Mouse (Mus musculus): ENCODE measurements around the gene Sel1l3. TPM values are rescaled to one million over a fixed set of nuclear protein-coding genes. Genes with fewer than 3 reads are reported as not detected.

The Sel1l3 gene
- polyA plus RNA-seq, 1 experiment from 2014 or later = 11.0 TPM

DNA sequence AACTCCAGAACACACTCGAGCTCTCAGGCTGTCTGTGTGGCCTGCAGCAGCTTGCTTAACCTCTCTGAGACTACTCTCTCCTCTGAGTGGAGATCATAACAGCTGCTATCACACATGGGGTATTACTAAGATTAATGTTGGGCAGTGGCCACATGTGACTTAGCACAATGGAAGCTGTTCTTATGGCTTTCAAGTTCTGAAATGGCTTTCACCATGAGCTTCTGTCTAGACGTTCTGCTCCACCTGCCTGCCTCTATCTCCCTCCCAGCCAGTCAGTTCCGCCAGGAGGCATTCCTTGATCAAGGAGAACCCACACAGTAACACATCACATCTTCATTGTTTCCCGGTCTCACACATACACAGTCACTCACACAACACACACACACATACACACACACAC lies 3.2 kb downstream of the Sel1l3 start:
- peak overlapping the region; percentile 5; the same call in 1 of the 2 replicates for H3K4me3 ChIP-seq (ENCODE audit: low read depth, low read length)
- no peaks in the 10 kb centered on the region for H3K27me3 ChIP-seq (replicated peaks; ENCODE audit: control insufficient read depth, insufficient read depth, low read length)
- H3K9me3 ChIP-seq (replicated peaks; ENCODE audit: control insufficient read depth, low read length) = no peaks in the 10 kb centered on the region
- WGBS = 66% methylated on average over 4 of the region's 4 CpGs
- peak overlapping the region; percentile 95 for H3K4me2 ChIP-seq (ENCODE audit: low read length)
- no peaks in the 10 kb centered on the region for H3K36me3 ChIP-seq (ENCODE audit: control insufficient read depth, insufficient read depth, low read length)
- DNase-seq (ENCODE audit: low spot score) (no peak), ATAC-seq (no peak)
- H3K4me1 ChIP-seq (ENCODE audit: control insufficient read depth, insufficient read depth, low read length) = peaks cover 12% of the 10 kb centered on the region
- H3K9ac ChIP-seq (ENCODE audit: low read length) = peak overlapping the region; percentile 13; the same call in 1 of the 2 replicates
- H3K27ac ChIP-seq (ENCODE audit: low read depth, low read length) = no peak overlapping the region

DNA sequence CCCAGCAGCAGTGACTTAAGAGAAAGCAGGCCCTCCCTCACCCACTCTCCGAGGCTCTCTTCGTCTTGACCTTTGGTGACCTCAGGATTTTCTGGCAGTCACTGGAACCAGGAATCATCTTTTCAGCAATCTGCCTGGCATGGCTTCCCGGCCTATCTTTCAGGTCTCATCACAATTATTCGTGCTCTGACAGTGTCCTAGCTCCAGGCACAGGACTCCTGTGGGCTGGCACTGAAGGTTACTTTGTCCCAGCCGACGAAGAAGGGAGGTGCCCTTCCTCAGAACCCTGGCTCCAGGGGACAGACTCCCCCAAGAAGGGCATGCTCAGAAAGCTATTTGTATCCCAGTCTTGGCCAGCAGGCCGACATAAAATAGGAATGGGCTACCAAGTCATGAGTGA lies 4.0 kb downstream of the Sel1l3 start:
- no peaks in the 10 kb centered on the region for H3K9me3 ChIP-seq (replicated peaks; ENCODE audit: control insufficient read depth, low read length)
- ATAC-seq = no peak
- peak overlapping the region; percentile 95 for H3K4me2 ChIP-seq (ENCODE audit: low read length)
- H3K9ac ChIP-seq (ENCODE audit: low read length) = no peak overlapping the region
- no peaks in the 10 kb centered on the region for H3K27me3 ChIP-seq (replicated peaks; ENCODE audit: control insufficient read depth, insufficient read depth, low read length)
- DNase-seq (ENCODE audit: low spot score) = no peak
- H3K4me1 ChIP-seq (ENCODE audit: control insufficient read depth, insufficient read depth, low read length) = peaks cover 11% of the 10 kb centered on the region
- WGBS = 46% methylated on average over 7 of the region's 7 CpGs
- H3K27ac ChIP-seq (ENCODE audit: low read depth, low read length) = no peak overlapping the region
- H3K36me3 ChIP-seq (ENCODE audit: control insufficient read depth, insufficient read depth, low read length) = no peaks in the 10 kb centered on the region
- no peak overlapping the region for H3K4me3 ChIP-seq (ENCODE audit: low read depth, low read length)

DNA sequence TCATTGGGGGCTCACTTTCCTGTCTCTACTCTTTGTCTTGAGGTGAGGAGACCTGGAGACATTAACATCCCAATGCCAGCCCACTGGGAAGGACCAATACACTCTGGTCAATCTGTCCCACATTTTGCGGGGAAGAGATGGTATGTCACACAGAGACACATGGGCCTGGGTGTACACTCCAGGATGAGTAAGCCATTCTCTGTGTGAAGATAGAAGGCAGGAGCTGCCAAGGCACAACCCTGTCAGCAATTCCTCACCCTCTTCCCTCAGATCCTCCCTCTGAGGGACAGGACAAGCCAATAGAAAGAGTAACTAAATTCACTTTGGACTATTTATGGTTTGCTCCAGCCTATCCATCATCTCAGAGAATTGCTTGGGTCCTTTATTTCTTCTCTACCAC lies 5.0 kb downstream of the Sel1l3 start:
- WGBS = 85% methylated on average over 1 of the region's 1 CpGs
- no peak overlapping the region for H3K4me3 ChIP-seq (ENCODE audit: low read depth, low read length)
- no peaks in the 10 kb centered on the region for H3K9me3 ChIP-seq (replicated peaks; ENCODE audit: control insufficient read depth, low read length)
- H3K4me1 ChIP-seq (ENCODE audit: control insufficient read depth, insufficient read depth, low read length) = peaks cover 9% of the 10 kb centered on the region; the same call in 1 of the 2 replicates
- no peak for ATAC-seq
- no peaks in the 10 kb centered on the region for H3K27me3 ChIP-seq (replicated peaks; ENCODE audit: control insufficient read depth, insufficient read depth, low read length)
- no peak for DNase-seq (ENCODE audit: low spot score)
- no peaks in the 10 kb centered on the region for H3K36me3 ChIP-seq (ENCODE audit: control insufficient read depth, insufficient read depth, low read length)
- no peak overlapping the region for H3K4me2 ChIP-seq (ENCODE audit: low read length)
- H3K9ac ChIP-seq (ENCODE audit: low read length) = no peak overlapping the region
- no peak overlapping the region for H3K27ac ChIP-seq (ENCODE audit: low read depth, low read length)

DNA sequence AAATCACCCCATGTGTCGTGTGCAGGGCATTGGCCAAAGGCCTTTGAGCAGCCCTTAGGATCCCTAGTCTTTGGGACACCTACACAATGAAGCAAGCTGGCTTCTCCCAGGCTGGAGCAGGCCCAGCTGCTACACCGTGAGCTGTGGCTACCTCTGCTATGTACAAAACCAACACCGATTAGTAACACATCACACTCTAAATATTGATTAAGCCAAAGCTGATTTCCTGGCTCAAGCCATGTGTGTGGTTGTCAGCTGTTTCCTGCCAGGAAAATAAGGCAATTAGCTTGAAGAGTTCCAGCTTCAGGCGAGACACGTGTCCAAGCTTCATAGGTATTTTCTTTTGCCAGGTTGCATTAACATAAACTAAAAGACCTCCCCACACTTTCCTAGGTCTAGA lies 7.2 kb downstream of the Sel1l3 start:
- Histone ChIP-seq H3K36me3 (ENCODE audit: control insufficient read depth, insufficient read depth, low read length) (no peaks in the 10 kb centered on the region), H3K9me3 (replicated peaks; ENCODE audit: control insufficient read depth, low read length) (no peaks in the 10 kb centered on the region), H3K9ac (ENCODE audit: low read length) (no peak overlapping the region), H3K4me1 (ENCODE audit: control insufficient read depth, insufficient read depth, low read length) (peaks cover 9% of the 10 kb centered on the region; the same call in 1 of the 2 replicates), H3K4me2 (ENCODE audit: low read length) (no peak overlapping the region), H3K4me3 (ENCODE audit: low read depth, low read length) (no peak overlapping the region), H3K27ac (ENCODE audit: low read depth, low read length) (no peak overlapping the region), H3K27me3 (replicated peaks; ENCODE audit: control insufficient read depth, insufficient read depth, low read length) (no peaks in the 10 kb centered on the region)
- WGBS = 71% methylated on average over 5 of the region's 5 CpGs
- no peak for ATAC-seq
- no peak for DNase-seq (ENCODE audit: low spot score)

DNA sequence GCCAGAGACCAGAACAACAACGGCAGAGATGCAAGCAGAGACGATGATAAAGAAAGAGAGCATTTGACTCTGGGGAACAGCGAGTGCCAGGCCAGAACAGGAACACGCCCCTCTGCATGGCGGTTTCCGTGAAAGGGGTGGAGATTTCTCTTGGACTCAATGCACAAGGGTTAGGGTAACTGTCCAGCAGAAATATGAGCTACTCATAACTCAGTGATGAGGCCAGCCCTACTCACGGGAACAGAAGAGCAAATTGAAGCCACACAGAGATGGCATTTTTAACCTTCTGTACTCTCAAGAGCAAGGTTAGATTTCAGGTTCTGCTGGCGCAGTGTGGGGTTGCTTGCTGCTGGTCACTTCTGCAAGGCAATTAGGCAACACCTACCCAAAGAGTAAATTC lies 11.0 kb downstream of the Sel1l3 start:
- Histone ChIP-seq H3K4me2 (ENCODE audit: low read length) (no peak overlapping the region), H3K4me1 (ENCODE audit: control insufficient read depth, insufficient read depth, low read length) (peaks cover 14% of the 10 kb centered on the region), H3K27me3 (replicated peaks; ENCODE audit: control insufficient read depth, insufficient read depth, low read length) (no peaks in the 10 kb centered on the region), H3K9me3 (replicated peaks; ENCODE audit: control insufficient read depth, low read length) (no peaks in the 10 kb centered on the region), H3K36me3 (ENCODE audit: control insufficient read depth, insufficient read depth, low read length) (0 out of 2 replicates have a peak, but pooled peaks cover 3% of the 10 kb centered on the region), H3K27ac (ENCODE audit: low read depth, low read length) (no peak overlapping the region), H3K9ac (ENCODE audit: low read length) (no peak overlapping the region), H3K4me3 (ENCODE audit: low read depth, low read length) (no peak overlapping the region)
- no peak for ATAC-seq
- DNase-seq (ENCODE audit: low spot score) = no peak
- WGBS = 90% methylated on average over 8 of the region's 8 CpGs

DNA sequence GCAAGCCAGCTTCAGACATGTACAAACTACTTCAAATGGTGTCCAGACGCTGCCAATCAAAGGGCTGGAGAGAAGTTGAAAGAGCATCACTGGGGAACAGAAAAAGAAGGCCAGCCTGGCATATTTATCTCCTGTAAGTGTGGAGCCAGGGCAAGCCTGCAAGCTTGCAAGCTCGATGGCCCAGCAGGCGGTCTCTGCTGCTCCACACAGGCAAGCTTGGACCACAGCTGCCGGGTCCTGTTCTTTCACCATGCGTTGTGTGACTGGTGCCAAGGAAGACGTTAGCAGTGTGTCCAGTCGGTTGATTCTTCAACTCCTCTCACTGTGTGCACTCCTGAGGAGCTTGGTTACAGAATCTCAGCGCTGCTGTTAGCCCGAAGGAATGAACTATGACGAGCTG lies 12.9 kb downstream of the Sel1l3 start:
- 0 out of 2 replicates have a peak, but pooled peaks have one; percentile 25 for ATAC-seq
- 89% methylated on average over 10 of the region's 10 CpGs for WGBS
- DNase-seq (ENCODE audit: low spot score) = no peak
- no peaks in the 10 kb centered on the region for H3K27me3 ChIP-seq (replicated peaks; ENCODE audit: control insufficient read depth, insufficient read depth, low read length)
- H3K4me2 ChIP-seq (ENCODE audit: low read length) = no peak overlapping the region
- H3K27ac ChIP-seq (ENCODE audit: low read depth, low read length) = no peak overlapping the region; the same call in 1 of the 2 replicates
- H3K4me1 ChIP-seq (ENCODE audit: control insufficient read depth, insufficient read depth, low read length) = peaks cover 14% of the 10 kb centered on the region
- no peak overlapping the region for H3K9ac ChIP-seq (ENCODE audit: low read length)
- no peak overlapping the region for H3K4me3 ChIP-seq (ENCODE audit: low read depth, low read length)
- no peaks in the 10 kb centered on the region for H3K9me3 ChIP-seq (replicated peaks; ENCODE audit: control insufficient read depth, low read length)
- 0 out of 2 replicates have a peak, but pooled peaks cover 3% of the 10 kb centered on the region for H3K36me3 ChIP-seq (ENCODE audit: control insufficient read depth, insufficient read depth, low read length)

DNA sequence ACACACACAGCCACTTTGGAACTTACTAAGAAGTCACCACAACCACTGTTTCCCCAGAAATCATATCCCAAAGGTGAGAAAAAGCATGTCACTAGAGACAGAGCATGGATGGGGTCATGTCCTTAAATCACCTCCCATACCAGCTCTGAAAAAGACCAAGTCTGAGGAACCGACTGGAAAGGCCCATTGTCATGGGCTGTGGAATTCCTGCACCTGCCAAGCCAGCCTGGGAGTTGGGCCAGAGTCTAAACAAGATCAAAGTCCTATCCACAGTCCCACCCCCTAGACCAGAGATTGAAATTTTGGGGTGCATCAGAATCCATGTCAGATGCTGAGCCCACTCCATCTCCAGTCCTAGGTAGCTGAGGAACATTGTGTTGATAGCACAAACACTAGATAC lies 15.3 kb downstream of the Sel1l3 start:
- Histone ChIP-seq H3K27me3 (replicated peaks; ENCODE audit: control insufficient read depth, insufficient read depth, low read length) (no peaks in the 10 kb centered on the region), H3K4me3 (ENCODE audit: low read depth, low read length) (no peak overlapping the region), H3K36me3 (ENCODE audit: control insufficient read depth, insufficient read depth, low read length) (0 out of 2 replicates have a peak, but pooled peaks cover 3% of the 10 kb centered on the region), H3K9ac (ENCODE audit: low read length) (no peak overlapping the region), H3K9me3 (replicated peaks; ENCODE audit: control insufficient read depth, low read length) (no peaks in the 10 kb centered on the region), H3K4me2 (ENCODE audit: low read length) (no peak overlapping the region), H3K4me1 (ENCODE audit: control insufficient read depth, insufficient read depth, low read length) (peaks cover 10% of the 10 kb centered on the region), H3K27ac (ENCODE audit: low read depth, low read length) (no peak overlapping the region)
- ATAC-seq (no peak), DNase-seq (ENCODE audit: low spot score) (no peak)
- 37% methylated on average over 1 of the region's 1 CpGs for WGBS

DNA sequence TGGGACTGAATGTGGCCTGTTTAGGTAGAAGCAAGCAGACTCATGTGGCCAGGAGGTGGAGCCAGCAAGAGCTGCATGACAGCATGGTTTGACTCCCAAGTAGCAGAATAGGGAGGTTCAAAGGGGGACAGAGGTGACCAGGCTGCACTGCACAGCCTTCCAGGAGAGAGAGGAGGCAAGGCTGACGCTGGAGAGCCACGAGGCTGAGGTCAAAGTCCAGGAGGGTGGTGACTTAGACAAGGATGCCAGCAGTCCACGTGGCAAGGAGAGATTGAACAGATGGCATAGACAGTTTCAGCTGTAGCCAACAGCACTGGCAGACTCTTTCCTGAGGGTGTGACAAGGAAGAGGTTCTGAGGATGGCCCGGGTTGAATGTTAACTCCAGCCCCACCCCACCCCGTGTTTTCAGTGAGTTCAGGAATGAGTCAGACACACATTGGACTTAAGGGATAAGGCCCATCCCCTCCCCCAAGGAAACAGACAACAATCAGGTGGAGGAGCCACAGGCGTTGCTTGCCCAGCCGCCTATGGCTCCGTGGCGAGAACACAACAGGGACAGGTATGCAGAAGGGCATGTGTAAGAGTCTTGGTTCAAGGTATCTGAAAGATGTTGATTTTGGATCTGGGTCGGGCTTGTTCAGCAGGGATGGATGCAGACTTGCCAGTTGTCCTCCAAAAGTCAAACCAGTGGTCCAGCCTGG lies 17.2 kb downstream of the Sel1l3 start:
- Histone ChIP-seq H3K27ac (ENCODE audit: low read depth, low read length) (no peak overlapping the region), H3K4me2 (ENCODE audit: low read length) (no peak overlapping the region), H3K9ac (ENCODE audit: low read length) (no peak overlapping the region), H3K27me3 (replicated peaks; ENCODE audit: control insufficient read depth, insufficient read depth, low read length) (no peaks in the 10 kb centered on the region), H3K4me1 (ENCODE audit: control insufficient read depth, insufficient read depth, low read length) (peaks cover 12% of the 10 kb centered on the region), H3K36me3 (ENCODE audit: control insufficient read depth, insufficient read depth, low read length) (0 out of 2 replicates have a peak, but pooled peaks cover 3% of the 10 kb centered on the region), H3K9me3 (replicated peaks; ENCODE audit: control insufficient read depth, low read length) (no peaks in the 10 kb centered on the region), H3K4me3 (ENCODE audit: low read depth, low read length) (no peak overlapping the region)
- DNase-seq (ENCODE audit: low spot score) = no peak
- no peak for ATAC-seq
- 77% methylated on average over 10 of the region's 10 CpGs for WGBS

DNA sequence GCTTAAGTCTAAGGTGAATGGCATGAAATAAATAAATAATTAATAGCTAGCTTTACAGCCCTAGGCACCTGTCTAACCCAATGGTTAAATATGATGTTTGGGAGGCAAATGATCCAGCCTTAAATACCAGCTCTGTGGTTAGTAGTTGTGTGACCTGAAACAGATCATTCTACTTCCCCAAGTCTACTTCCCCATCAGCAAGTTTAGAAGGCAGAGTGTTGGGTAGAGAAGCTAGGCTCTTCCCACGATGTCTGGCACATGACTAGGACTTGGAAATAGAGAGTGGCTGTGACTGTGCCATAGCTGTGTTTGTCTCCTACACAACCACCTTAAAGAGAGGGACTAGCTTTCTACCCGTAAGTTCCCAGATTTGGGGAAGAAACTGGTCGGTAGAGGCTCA lies 18.9 kb downstream of the Sel1l3 start:
- no peak for ATAC-seq
- Histone ChIP-seq H3K36me3 (ENCODE audit: control insufficient read depth, insufficient read depth, low read length) (0 out of 2 replicates have a peak, but pooled peaks cover under 1% of the 10 kb centered on the region), H3K27me3 (replicated peaks; ENCODE audit: control insufficient read depth, insufficient read depth, low read length) (no peaks in the 10 kb centered on the region), H3K4me2 (ENCODE audit: low read length) (no peak overlapping the region), H3K9me3 (replicated peaks; ENCODE audit: control insufficient read depth, low read length) (no peaks in the 10 kb centered on the region), H3K4me1 (ENCODE audit: control insufficient read depth, insufficient read depth, low read length) (peaks cover 12% of the 10 kb centered on the region), H3K4me3 (ENCODE audit: low read depth, low read length) (no peak overlapping the region), H3K9ac (ENCODE audit: low read length) (no peak overlapping the region), H3K27ac (ENCODE audit: low read depth, low read length) (no peak overlapping the region)
- DNase-seq (ENCODE audit: low spot score) = no peak
- WGBS = 98% methylated on average over 3 of the region's 3 CpGs

All from forebrain, embryonic 14.5 days (tissue).